Mouse (Mus musculus) naive thymus-derived CD4-positive, alpha-beta T cell, adult 2 months (primary cell): ENCODE measurements around the gene Cplx2.

ENCODE experiments used
- DNase-seq: peaks from one replicate; pipeline ENCODE4 v3.0.0-alpha.2; 2011; ENCODE audit warnings: low read depth

Cplx2 gene

DNA sequence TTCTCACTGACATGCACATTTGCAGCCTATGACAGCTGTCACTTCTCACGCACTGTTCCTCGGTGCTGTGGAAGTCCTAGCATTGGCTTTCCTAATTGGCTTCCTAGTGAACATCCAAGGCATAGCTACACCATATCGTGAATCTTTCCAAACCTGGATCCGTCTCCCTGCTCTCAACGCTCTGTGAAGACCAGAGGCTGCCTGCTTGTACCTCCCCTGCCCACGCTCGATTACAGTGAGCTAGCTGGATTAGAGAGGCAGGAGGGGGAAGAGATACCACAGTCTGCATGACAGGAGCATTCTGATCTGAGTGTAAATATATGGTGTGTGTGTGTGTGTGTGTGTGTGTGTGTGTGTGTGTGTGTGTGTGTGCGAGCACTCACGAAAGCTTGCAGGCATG, 3.0 kb upstream of the Cplx2 start:
- no peak for DNase-seq

DNA sequence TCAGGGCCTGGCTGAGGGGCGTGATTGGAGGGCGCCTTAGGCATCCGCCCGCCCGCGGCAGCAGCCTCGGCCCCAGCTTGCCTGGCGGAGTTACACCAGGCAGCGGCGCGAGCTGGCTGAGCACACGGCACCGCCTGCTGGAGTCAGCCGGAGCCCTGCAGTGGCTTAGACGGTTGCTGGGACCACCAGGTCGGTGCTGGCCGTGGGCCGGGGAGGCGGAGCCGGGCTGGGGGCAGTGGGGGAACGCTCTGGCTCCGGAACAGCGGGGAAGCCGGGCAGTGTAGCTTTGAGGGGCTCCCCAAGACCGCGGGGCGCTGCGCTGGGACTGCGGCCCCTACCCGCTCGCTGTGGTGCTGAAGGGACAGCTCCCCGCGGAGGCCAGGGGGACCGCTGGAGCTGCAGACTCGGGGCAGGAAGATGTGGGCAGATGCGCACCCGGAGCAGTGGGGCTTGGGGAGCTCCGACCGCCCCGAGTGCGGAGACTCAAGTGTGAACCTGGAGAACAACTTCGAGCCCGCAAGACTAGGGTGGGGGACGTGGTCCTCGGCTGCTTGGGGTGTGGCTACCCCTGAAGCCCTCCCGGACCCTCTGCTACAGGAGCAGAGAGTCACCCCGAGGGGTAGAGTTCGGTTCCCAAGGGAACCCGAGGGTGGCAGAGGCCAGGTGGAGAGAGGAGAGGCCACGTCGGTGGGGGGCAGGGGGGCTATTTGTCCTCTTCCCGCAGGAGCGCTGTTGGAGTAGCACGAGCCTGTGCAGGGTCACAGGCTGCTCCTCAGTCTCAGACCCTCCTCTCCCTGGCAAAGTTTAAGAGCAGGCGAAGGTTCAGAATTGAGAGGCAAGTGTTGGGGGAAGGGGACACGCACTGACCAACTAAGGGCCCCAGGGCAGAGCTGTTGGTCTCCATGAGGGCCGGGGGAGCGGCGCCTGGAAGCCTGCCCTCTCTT, 510 bp downstream of the Cplx2 start:
- DNase-seq = peak; percentile 17

DNA sequence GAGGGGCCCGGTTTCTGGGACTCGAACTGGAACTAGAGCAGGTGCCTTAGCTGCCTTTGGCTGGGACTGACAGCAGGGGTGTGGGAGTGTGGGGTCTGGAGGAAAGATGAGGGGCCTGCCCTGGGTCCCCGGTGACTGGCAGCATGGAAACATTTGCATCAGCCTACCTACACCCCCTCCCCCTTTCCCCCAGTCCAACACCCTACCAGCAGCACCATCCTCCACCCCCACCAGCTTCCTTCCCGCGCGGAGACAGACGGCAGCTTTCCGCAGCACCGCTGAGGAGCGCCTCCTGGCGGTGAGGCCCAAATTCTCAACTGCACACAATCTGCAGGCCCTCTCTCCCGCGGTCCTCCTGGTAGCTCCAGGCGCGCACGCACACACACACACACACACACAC, 1.5 kb downstream of the Cplx2 start:
- DNase-seq = peak; percentile 13

DNA sequence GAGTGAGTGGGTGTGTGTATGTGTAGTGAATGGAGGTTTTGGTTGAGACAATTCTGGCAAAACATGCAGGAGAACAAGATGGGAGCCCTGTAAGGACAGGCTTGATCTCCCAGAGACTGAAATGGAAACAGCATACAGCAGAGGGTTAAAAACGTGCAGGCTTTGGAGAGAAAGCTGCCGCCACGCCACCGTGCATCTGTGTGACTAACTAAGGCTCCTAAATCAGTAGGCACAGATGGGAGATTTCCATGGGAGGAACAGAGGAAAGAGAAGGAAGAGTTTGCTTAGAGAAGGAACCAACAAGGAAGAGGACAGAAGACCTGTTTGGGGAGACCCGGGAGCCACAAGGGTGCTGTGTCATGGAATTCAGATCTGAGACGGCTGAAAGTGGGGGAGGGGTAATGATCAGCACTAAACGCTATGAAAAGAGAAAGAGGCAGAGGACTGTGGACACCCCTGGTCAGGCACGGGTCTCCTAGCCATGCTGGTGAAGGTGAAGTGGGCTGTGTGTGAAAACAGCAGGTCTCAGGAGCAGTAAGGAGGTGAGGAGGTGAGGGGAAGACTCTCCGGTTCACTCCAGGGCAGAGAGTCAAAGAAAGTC, 3.1 kb downstream of the Cplx2 start:
- no peak for DNase-seq

DNA sequence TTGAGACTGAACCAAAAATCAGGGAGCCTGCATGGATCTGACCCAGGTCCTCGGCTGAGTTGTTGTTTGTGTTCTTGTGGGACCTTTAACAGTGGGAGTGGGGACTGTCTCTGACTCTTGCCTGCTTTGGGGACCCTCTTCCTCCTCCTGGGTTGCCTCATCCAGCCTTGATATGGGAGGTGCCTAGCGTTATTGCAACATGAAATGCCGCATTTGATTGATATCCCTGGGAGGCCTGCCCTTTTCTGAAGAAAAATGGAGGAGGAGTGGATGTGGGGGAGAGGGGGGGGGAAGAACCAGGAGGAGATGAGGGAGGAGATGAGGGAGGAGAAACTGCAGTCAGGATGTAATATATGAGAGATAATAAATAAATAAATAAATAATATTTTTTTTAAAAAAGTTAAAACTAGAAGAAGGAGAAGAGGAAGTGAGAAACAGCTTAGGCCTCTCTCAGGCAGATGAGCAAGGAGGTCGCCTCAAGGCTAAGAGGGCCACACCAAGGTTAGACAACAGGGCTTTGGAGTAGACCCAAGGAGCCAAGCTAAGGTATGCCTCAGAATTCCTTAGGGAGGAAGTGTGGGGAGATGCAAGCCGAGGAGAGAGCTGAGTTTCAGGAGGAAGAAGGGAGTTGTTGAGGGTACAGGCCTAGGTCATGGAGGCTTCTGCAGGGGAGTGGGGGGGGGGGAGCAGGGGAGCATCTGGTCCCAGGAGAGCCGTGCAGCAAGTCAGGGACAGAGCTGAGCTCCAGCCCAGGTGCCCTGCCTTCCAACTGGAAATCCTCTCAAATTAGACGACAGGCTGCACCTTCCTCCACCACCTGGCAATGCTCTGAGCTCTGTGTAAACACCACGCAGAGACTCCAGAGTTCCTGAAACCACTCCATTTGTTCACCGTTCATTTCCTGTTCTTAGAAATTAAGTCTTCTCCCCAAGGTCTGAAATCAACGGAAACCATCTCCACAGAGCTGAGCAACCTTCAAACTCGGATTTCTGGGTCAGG, 4.6 kb downstream of the Cplx2 start:
- no peak for DNase-seq

DNA sequence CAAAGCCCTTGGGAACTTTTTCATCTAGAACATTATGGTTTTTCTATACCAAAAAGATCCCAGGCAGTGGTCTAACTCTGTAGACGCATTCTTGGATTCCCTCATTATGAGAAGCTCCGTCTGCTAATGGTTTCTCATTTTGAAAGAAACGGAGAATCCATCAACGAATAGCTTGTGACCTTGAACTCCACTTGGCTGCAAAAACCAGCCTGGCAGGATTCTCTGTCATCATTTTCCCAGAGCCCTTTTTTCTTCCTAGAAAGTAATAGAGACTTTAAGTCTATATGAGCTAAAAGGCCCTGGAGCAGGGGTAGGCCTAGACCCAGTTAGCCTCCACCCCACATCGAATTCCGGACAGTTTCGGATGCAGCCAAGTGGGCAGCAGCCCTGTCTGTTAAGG, 5.6 kb downstream of the Cplx2 start:
- DNase-seq = no peak

DNA sequence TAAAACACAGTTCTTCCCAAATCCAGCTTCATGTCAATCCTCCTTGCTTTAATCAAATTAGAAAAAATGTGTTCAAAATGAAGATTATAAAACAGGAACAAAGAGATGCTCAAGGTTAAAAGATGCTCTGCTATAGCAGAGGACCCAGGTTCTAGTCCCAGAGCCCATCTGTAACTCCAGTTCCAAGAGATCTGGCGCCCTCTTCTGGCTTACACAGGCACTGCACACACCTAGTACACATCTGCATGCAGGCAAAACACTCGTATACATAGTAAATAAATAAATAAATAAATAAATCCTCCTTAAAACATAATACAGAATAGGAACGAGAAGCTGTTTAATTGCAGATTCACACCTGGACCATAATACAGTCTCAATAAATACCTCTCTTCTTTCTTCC, 6.9 kb downstream of the Cplx2 start:
- DNase-seq = peak; percentile 2

DNA sequence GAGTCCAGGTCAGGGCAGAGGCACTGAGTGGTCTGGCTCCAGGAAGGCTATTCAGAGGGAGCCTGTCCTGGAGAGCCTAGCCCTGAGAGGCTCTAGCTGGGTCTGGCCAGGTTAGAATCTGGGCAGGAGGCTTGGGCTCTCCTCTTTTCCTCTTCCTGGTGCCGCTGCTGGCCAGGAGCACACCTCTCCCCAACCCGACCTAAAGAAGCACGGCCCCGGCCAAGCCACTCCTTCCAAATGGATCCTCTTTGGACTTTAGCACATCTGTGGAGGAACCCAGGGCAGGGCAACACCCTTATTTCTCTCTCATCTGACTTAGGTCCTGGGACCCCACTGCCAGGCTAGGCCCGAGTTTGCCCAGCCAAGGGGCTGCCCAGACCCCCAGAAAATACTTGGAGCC, 9.3 kb downstream of the Cplx2 start:
- DNase-seq = no peak

DNA sequence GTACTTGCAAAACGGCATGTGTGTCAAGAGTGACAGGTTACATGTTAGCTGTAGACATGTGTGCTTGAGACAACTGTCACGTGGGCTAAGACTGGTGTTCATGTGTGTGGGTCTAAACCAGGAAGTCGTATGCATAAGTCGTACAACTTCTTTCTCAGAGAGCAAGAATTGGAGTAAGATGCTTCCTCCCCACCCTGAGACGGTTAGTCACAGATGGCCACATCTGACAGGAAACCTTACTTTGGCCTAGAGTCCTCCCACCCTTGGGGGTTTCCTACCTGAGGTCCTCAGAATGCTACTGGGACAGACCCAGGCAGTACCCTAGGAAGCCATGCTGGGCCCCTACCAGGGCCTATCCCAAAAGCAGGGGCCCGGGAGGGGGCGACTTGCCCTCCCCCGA, 10.2 kb downstream of the Cplx2 start:
- DNase-seq = no peak

DNA sequence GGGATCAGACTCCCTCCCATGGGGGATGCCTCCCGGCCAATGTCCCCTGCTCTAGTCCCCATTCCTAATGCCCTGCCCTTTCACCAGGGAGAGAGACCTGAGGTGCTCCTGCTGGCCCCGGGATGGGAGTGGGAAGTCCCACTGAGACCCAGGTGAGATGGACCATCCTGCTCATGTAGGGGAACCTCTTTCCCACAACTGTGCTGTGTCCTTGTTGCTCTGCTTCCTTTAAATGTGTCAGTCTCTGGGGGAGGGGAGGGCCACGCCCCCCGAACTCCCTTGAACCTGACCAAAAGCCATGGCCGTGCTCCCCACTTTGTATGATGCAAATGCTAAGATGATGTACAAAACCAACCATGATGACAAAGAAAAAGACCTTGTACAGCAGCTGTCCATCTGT, 12.4 kb downstream of the Cplx2 start:
- DNase-seq = no peak

DNA sequence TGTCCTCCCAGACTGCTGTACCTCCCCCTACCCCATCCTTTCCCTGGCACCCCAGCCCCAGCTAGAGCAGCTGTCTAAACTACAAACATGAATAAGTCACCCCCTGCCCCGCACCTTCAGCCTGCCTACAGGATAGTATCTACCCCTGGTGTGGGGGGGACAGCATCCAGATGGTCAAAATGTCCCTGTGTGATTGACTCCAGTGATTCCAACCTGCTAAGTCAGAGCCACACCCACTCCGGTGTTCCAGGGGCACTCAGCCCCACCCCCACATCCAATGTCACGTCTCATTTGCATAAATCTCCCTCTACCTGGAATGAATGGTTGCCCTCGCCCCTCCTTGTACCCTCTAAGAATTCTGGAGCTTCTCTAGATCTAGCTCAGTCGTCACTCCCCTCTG, 13.4 kb downstream of the Cplx2 start:
- no peak for DNase-seq

DNA sequence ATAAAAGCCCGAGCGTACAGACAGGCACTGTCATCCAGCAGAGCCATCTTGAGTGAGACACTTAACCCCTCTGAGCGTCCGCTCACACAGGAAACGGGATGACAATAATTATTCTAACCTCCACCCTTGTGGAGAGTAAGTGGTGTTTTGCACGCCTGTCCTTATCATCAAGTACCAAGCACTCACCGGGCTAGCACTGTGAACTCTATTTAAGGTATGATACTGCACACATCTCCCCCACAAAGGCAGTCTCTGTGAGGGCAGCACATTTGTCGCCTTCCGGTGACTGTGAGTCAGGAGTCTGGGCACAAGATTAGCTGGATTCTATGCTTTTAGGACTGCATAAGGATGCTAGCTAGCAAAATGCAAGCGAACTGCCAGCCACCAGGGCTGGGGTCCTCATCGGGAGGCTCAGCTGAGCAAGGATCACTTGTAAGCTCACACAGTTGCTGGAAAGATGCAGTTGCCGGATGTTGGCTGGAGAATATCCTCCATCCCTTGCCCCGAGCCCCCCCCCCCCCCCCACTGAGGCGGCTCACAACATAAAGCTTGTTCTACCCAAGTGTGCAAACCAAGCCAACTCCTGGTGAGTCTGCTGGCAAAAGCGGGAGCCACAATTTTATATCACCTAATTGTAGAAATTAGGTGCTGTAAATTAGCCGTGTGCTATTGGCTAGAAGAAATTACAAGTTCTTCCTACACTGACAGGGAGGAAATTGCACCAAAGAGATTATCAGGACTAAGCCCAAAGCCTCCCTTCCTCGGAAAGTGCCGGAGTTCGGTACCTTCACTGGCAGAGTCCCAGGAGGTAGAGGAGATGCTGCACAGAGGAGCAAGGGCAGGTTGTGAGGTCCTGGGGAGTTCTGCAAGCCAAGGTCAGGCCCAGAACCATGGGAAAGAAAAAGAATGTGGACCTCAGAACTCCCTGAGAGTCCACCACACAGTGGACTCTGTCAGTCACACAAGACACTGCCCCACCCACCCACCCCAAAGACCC, 14.2 kb downstream of the Cplx2 start:
- DNase-seq = no peak

DNA sequence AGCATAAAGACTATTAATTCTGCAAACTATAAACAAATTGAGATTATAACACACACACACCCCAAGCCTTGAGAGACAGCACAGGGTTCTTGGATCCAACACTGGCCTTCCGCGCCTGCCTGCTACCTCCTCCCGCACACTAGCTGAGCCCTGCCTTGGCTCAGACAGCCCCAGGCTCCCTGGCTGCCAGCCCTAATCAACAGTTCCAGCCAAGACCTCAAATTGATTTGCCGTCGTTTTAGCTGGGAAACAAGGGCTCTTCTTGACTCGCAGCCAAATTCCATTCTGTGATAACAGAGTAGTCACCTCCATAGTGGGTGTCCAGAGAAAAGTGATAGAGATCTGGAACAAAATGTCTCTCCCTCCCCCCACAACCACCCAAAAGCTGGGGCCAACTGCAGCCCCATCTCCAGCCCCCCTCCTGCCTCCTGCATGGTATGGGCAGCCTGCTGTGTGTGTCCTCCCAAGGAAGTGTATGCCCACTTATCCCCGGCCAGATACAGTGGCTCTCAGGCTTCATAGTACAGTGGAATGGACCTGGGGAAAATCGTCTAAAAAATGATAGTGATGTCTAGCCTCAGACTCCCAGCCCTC, 18.9 kb downstream of the Cplx2 start:
- no peak for DNase-seq

DNA sequence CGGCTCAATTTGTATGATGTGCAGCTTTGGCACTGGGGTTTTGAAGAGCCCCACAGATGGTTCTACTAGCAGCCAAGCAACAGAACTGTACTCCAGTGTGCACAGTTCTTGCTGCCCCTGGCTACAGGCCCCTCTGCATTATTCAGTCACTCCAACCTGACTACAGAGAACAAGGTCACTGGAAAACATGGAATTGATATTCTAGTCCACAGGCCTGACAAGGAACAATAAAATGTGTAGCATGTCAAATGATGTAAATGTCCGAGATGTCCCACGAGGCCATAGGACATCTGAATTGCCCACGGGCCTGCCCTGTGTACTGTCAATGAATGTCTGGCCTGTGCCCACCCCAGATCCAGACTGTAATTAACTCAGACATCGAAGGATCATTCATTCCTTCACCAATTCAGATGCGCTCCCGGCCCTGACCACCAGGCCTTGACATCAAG, 19.4 kb downstream of the Cplx2 start:
- DNase-seq = no peak

DNA sequence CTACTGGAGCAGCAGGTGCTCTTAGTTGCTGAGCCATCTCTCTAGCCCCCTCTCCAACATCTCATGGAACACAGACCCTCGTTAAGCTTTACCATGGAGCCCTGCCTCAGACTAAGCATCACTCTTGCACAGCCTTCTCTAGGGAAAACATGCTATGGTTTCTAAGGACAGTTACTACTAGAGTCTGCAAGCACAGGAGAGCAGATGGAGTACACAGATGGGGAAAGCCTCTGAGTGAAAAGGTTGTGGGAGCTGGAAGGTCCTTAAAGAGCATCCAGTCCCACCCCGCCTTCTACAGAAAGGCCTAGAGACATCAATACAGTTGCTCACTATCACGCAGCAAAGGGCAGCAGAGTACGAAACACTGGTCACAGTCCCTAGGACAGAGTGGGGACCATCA, 20.2 kb downstream of the Cplx2 start:
- no peak for DNase-seq

DNA sequence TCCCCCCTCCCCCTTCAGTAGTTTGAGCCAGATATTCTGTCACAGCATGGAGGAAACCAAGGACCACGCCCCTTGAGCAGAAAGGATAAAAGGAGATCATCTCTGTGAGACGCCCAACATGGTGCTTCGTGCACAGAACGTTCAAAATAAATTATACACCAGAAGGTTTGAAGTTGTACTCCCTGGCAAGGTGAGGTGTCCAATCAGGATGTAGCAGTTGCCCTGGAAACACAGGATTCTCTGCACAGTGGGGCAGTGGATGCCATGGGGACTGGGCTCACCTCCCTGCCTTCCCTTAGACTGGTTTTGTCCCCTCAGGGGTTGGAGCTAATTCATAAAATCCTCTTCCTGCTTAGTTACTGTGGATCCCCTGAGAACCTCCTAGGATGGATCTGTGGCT, 25.9 kb downstream of the Cplx2 start:
- no peak for DNase-seq

DNA sequence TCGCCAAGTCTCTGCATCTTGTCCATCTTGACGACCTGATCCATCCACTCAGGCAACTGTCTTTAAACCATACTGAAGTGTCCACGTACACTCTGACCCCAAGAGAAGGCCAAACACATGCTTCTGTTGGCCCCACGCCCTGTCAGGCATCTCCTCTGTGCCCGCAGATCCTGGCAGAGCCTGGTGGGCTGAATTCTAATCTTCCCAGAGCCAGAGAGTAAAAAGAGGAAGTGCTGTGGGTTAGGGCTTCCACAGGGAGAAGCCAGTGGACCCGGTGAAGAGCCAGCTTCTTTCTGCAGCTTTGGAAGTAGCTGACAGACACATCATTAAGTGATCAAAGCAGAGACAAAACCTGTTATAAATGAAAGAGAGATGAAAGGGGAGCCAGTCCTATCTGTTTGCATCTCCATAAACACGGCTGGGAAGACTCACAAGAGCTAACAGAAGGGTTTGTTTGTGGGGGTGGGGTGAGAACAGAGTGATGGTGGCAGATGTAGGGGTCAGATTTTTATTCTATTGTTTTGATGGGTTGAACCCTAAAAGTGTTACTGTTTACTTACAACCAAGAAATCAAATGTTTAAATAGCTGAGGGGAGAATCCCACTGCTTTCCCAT, 29.5 kb downstream of the Cplx2 start:
- no peak for DNase-seq

DNA sequence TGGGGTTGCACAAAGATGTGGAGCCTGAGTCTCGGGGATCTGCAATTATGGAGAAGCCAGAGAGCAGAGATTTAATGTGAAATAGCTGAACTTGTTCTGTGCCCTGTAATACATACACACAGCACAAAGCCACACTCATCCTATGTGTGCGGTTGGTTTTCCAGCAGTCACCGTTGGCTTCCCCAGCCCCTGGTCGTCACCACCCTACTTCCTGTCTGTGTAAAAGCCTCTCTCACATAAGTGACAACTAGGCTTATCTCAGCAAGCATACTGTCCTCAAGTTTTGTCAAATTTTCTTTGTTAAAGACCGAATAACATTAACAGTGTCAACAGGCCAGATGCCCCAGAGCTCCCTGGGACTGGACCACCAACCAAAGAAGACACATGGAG, 30.0 kb downstream of the Cplx2 start:
- DNase-seq = no peak

DNA sequence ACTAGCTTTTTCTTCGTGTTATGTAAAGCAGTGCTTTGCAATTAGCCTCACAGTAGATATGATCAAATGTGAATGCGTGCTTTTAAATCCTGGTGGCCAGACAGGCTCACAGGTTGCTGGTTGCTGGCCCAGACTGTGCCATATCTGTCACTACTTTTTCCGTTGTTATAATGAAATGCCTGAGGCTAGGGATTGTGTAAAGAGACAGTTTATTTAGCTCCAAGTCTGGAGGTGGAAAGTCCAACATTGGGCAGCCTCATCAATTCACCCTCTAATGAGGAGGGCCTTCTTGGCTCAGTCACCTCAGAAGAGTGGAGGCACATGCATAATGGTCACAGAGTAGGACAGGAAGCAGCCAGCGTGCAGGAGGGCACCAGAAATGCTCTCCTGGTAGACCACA, 31.2 kb downstream of the Cplx2 start:
- DNase-seq = no peak
